Mouse (Mus musculus): Measurements from ENCODE around the gene Cux2.

- TF ChIP-seq EP300 (IDR thresholded peaks at IDR 0.05) (no peak), CTCF (IDR thresholded peaks at IDR 0.05) (no peak)
Measured at GRCm38 (mm10) chr5:121890925-121891324, 159.0 kb downstream of the Cux2 start.
